Mouse (Mus musculus): ENCODE results near the gene Pygo1.

The Pygo1 gene

DNA sequence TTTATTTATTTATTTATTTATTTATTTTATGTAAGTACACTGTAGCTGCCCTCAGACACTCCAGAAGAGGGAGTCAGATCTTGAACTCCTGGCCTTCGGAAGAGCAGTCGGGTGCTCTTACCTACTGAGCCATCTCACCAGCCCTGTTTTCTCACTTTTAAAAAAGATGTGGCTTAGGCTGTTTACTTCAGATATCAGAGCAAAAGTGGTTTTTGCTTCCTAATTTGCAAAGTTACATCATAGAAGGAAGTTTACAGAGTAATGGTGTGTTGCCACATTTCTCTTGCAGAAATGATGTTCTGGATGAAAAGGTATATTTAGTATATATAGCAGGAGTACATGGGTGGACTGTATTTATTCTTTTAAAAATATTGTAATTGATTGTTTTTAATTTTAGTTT, 66.0 kb downstream of the Pygo1 start:
- no peak for DNase-seq (ENCODE audit: low spot score in 2 of 2)

GRCm38 (mm10) chr9:72992576-72992975, 67.1 kb downstream of the Pygo1 start:
- DNase-seq (ENCODE audit: low spot score in 2 of 2) = no peak

- DNase-seq (ENCODE audit: low spot score in 2 of 2) = no peak
Measured at GRCm38 (mm10) chr9:72996167-72996566, 70.7 kb downstream of the Pygo1 start.

- no peak for DNase-seq (ENCODE audit: low spot score in 2 of 2)
Measured at GRCm38 (mm10) chr9:72996806-72997205, 71.4 kb downstream of the Pygo1 start.

- no peak for DNase-seq (ENCODE audit: low spot score in 2 of 2)
Measured at GRCm38 (mm10) chr9:73000487-73000886, 75.0 kb downstream of the Pygo1 start.

DNA sequence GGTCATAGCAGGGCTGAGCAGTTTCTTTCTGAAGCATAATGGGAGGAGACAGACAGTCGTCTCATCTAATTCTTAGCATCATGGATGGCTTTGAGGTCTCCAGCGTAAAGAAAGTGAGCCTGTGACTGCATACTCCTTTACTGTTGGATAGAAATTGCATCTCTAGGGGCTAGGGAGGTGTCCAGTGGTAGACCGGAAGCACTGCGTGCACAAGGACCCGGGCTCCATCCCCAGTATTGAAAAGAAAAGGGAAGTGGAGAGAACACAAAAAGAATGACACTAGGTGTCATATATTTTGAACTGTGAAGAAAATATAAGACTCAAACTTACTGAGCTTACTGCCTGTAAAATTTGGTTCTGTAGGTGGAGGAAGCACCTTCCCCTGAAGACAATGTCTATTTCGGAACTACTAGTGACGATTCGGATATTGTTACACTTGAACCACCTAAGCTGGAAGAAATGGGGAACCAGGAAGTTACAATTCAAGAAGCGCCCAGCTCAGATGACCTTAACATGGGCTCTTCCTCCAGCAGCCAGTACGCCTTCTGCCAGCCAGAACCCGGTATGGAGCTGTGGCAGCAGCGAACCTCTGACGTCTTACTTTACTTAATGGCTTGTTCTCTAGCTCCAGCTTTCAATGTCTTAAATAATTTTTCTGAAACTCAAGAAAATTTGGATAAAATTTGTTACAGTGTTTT, 76.0 kb downstream of the Pygo1 start:
- DNase-seq (ENCODE audit: low spot score in 2 of 2) = no peak

Measured in right cerebral cortex, postnatal 36 days (tissue).